Mouse (Mus musculus): ENCODE results near the gene Bach2.

GRCm38 (mm10) chr4:32562319-32563115 lies 323.9 kb downstream of the Bach2 start:
- TF ChIP-seq CTCF (conservative IDR thresholded peaks at IDR 0.05; ENCODE audit: low read length) = no peak
- TF ChIP-seq POU5F1 (IDR thresholded peaks at IDR 0.05; ENCODE audit: borderline replicate concordance, low read length) = no peak

All from E14TG2a.4 (cell line).